Mouse (Mus musculus): Measurements from ENCODE around the gene Reln.

Gene Reln

DNA sequence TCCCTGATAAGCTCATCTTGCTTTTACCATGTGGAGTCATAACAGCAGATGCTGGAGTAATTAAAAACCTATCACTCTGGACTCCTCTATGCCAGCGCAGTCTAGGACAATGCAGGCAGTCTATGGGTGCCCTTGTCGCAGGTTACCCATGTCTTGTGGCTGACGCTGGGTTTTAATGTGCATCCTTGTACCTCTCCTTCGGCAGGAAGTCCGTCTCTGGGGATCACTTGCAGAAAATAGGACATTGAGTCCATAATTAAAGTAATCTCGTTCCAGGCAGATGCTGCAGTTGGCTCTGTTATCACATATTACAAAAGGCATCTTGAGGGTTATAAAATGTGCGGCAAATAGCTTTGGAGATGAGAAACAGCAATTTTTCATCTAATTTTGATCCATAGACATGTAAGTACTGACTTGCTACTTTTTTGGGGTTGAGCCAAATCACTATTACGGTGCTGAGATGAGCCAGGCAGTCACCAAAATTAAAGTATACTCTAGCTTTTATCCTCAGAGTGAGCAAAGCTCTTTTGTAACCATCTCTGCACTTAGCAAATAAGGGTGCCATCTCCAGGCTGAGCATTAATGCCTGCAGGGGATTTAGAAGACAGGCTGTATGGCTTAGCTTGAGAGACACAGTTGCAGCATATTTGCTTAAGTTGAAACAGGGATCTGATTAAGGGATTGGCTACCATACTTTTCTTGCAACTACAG, 136.0 kb downstream of the Reln start:
- no peak for DNase-seq

DNA sequence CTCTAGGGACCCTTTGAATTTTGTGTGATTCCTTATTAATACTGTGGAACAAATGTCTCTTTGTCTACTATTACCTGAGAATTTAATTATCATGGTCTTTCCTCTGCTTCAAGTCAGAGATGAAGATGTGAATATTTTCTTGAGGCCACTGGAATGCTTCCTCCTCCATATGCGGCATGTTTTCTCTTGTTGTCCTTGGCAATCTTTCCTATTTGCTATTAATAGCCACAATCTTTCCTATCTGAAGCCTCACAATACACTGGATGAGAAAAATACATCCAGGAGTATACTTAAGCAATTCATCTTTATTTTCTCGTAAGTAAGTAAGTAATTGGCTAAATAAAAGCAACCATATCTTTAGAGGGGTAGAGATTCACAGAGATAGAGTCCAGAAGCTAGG, 146.6 kb downstream of the Reln start:
- DNase-seq, result no peak

DNA sequence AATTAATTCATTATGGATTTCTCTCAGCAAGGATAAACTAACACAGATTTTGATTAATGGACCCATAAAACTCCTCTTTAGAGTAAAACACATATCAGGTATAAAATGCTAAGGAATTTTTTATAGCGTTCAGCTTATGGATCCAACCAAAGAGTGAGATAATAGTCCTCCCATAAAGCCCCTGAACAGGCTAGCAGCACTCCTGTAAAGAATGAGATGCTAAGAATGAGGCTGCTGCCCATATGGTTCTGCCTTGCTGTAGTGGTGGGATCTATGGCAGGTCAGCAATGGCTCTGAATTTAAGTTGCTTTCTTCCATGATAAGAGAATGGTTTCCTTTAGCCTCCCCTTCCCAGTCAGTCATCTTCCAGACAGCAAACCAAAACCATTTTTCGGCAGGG, 147.6 kb downstream of the Reln start:
- no peak for DNase-seq

DNA sequence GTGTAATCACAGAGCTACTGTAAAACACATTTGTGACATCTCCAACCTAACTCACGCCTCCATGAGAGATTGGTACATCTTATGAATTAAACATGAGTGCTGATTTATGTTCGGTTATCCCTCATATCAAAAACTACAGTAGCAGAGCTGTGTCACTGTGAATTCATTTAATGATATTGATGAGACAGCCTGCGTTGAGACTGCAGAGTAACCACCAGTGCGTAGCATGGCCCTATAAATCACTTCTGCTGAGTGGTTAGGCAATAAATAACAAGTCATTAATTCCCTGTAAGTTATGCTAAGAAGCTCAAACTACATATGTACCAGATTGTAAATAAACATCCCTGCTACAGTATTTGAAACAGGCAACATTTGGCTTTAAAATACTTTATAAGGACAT, 148.0 kb downstream of the Reln start:
- DNase-seq, result no peak

DNA sequence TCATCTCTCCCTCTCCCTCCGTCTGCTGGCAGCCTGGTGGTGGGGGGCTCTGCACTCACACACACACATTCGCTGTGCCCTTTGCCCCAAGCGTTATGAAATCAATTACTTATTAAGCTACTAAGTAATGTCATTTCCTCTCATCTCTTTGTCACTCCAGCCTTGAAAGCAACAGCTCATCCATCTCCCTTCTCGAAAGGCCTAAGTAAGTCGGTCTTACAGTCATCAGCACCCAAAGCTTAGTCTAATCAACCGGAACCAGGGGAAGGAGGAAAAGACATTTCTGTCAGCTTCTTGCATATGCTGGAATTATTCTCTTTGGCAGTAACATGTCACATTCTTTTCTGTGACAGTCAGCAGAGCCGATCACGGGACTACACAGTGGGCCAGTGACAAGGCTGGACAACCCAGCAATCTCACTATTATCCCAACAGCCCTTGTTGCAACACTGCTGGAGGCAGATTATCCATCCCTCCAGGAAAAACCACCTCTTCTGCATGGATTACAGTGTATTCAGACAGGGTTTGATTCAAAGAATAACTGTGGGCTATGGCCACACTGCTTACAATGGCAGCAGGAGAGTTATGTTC, 149.1 kb downstream of the Reln start:
- no peak for DNase-seq

DNA sequence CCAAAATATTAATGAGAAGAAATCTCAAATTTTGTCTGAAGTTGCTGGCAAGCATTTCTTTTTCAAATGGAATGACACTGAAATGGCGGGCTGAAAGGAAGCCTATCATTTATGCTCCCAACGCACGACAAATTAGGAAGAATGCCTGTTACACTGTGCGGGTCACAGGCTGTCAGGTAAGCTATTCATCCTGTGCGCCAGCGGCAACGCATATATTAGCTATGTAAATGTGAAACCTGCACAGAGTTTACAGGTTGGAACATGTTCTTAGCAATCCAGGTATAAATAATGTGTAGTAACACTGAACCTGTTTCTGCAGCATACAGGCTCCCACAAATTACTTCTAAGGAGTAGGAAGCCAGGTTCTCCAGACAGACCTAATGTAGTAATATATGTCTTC, 152.7 kb downstream of the Reln start:
- peak; percentile 7 to 20 for DNase-seq

DNA sequence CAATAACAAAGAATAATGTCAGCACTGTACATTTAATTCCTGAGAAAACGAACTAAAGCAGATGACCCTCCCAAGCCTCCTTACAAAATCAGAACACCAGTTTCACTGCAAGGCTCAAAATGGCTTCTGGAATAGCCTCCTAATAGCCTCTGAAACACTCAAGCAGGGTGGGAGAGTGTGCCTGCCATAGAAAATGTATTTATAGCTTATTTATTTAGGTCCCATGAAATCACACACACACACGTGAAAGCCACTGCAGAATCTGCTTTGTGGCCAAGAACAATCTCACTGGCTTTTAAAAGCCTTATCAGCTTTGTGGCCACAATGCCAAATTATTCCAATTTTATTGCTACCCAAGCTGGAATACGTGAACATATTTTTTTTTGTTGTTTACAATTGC, 154.2 kb downstream of the Reln start:
- DNase-seq, result no peak

DNA sequence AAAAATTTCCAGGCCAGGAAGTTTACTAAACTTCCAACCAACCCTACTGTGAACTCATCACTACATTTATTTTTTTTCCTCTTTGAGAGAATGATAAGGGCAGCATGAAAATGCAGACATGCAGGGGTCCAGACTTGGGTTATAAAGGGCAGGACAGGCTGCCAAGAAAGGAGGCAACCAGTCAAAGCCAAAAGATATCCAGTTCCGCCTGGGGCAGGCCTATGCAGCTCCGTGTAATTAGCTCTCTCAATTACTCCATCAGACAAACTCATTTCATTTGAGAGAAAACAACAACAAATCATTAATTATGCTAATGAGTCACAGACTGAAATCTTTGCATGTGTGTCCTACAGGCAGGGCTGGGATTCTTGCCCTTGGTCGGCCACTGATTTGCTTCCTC, 156.9 kb downstream of the Reln start:
- DNase-seq, result peak in 1 of 2 experiments; percentile 12

DNA sequence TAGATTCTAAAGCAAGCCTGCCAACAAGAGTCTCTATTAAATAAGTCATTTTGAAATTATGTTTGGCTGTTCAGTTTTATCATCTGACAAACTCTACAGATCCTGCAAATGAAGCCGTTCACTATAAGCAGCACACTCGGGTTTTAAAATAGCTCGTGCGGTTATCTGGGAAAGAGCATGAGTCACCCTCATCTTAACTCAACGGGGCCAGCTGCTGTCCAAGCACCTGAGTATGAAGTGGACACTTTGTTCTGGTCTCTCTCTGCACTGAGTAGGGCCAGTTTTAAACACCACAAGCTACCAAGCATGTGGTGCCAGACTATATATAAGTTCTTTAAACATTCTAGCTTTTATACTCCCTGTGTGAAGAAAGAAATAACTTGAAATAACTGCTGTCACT, 168.0 kb downstream of the Reln start:
- DNase-seq, result no peak

DNA sequence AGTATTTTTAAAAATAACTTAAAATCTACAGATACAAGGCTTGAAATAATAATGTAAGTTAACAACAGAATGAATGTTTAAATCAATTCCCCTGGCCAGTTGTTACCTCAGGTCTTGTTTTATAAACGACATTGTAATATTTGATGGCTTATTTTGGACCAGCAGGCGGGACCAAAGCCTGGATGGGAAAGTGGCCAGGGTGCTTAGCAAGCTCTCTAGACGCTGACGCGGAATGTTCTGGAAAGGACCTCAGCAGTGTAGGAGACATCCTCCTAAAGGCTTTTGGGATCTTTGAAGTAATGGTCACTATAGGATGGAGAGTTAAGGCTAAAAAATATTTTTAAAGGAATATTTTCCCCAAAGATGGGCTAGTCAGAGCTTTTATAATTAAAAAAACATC, 173.2 kb downstream of the Reln start:
- DNase-seq, result no peak

DNA sequence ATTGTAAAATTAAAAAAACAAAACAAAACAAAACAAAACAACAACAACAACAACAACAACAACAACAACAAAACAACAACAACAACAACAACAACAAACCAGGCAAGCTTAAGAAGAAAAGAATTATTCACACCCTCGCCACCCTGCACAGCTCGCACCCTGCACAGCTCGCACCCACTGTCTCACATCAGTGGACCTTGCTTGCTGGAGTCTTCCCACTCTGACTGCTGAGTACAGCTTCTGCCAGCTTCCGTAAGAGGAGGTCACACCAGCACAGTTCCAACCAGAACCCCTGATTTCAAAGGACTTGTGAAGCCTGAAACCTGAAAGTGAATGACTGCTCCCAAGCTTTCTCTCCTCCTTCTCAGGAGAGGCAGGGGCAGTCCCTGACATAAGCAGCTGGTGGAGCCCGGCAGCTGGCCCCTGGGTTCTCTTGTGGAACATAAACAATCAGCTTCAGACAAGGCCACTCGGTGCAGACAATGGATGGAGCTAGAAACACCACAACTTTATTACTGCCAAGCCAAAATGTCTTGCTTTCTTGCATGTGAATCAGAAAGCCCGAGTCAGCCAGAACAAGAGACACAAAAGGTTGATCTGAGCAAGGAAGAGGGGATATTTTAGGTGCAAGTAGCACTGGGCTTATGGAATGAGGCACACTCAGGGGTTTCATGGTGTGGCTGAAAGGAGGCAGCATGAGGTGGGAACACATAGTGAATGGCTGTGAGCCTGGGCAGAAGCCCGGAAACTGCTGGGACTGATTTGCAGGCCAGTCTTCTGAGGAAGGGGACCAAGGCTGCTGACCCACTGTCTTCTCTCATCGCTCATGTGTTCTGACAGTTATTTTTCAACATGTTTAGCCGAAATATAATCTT, 180.2 kb downstream of the Reln start:
- DNase-seq, result peak; percentile 15 to 35

DNA sequence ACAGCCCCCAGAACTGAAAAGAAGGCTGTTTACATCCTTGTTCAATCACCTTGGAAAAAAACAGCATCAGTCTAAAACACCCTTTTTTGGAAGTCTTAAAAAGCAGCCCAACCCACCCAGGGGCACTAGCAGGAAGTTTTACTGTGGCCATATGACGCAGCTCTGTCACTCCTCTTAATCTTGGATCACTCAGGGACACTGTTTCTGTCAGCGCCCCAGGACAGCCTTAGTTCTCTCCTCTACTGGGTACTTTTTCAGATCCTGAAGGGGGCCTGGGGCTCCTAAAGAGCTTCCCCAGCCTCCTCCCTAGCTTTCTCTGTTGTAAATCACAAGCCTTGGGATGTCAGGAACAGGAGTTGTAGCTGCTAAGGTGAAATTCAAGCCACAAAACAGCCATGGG, 183.6 kb downstream of the Reln start:
- no peak for DNase-seq

DNA sequence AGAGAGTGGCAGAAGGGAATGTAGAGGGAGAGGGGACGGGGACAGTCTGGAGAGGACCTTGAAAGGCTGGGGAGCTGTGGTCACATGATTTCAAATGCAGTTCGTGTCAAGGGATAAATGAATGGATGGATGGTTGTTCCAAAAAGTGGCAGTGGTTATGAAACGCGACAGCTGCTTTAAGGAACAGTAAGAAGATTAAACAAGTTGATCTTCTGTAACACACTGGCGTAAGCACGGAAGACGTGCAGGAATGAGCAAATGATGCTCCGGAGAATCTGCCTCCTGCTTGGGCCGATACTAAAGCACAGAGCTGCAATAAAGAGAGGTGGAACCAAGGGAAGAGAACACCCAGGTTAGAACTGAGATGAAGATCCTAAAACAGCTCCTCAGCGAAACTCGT, 185.7 kb downstream of the Reln start:
- no peak for DNase-seq

DNA sequence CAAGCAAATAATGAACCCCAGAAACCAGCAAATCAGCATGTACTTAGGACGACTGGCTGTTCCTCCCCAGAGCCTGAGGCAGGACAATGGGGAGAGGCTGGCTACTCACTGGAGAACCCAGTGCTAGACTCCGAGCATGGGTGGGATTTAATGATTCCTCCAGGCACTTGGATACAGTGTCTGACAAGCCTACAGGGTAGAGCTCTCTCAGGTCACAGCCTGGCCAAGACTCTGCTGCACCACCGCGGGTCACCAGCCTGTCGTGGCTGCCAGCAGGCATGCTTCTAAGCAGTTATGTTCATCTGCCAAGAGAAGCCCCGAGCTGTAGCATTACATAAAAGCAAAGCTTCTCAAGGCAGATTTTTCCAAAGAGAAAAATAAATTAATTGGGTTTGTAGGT, 190.9 kb downstream of the Reln start:
- DNase-seq, result no peak

DNA sequence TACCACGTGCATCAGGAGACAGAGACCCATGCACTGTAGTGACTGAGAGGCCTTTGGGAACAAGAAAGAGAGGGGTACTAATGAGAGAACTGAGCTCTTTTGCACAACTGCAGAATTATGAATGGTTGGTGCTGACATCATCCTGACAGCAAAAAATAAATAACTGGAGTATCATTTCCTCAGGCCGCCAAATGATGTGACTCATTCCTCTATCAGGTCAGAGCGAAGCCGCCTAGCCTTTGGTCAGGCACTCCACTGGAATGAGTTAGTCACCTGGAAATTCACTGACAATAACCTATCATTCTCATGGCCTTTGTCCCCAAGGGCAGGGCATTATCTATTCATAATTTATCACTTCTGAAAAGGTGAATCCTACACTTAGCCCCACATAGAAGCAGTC, 202.7 kb downstream of the Reln start:
- no peak for DNase-seq

DNA sequence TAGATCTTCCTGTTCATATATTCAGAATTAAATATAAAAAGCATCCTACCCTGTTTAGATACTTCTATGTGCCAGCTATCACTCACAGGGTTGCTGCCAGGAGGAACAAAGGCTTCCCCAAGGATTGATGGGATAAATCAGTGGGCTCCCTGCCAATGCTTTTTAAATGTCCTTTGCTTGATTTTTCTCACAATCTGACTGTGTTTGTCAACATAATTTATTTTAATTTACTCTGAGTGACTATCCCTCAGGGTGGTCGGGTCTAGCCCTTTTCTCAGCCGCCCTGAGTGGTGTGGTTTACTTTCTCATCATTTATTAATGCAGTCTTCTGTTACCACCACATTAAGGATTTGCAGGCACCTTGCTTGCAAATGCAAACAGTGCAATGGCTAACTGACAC, 205.5 kb downstream of the Reln start:
- DNase-seq, result no peak

DNA sequence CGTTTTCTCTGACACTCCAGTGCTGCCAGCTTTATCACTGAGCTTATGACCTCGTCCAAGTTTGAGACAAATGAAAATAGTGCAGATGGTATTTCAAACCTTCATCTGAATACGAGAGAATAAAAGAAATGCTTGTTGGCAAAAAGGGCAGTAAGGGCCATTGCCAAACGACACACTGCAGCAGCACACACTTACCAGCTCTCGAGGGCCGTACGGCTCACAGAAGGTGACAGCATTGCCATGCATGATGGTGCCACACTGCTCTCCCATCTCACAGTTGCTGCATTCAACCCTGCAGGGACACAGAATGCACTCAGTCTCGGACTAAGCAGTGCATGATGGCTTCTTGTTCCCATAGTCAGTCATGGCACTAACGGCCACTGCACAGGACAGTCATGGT, 210.1 kb downstream of the Reln start:
- DNase-seq, result no peak

DNA sequence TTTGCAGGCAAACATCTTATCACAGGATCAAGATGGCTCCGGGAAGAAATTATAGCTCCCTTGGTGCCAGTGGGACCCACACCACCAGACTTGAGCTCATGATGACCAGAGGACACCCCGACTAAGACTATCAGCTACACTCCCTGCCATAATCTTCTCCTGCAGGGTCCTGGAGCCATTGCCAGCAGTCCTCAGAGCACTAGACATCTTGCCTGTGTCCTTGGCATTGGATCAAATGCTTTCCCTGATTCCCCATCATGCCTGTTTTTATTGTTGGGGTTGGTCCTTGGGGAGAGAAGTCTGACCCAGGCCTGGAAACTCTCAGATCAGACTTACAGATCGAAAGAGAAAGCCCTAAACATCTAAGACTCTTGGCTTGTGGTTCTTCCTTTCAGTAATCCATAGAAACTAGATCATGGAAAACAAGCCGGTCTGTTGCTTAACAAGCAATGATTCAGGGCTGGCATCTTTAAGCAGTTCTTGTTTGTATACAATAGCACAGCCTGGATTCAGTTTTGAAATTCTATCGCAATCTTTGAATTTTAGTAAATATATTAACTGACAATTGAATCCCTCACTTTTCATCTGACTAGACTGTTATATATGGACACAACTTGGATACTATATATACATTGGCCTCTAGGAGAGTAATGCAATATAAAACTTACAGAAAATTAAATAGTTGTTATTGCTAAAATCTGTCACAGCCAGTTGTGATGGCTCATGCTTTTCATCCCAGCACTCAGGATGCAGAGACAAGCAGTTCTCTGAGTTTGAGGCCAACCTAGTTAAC, 212.6 kb downstream of the Reln start:
- DNase-seq, result no peak

DNA sequence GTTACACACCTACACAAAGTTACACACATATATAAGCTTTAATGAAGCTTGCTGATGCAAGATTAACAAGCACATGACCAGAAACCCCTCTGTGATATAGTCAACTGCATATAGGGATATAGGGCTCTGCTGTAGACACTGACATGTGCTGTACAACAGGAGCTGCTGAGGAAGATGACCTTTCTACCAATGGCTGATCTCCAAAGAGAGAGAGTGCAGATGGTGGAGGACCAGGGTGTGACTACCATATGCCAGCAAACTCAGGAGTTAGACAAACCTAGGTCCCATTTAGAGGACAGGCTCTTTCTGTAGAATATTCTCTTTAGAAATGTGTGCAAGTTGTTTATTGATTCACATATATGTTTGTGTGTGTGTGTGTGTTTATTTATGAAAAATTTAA, 216.9 kb downstream of the Reln start:
- no peak for DNase-seq

DNA sequence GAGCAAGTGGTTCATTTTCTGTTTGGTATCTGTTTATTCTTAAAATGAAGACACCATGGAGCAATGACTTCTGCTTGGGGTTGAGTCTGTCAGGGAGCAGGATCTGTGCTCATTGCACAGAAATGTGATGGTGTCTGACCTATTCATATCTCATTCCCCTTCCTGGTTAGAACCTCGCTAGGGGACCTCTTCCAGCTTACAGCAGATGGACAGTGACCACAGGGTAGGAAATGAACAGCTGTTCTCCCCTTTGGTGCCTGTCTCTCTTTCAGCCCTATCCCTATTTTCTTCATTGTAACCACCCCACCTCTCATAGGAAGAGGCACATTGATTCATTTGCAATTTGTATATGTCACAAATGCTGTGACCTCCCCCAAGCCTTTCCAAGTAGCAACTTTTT, 225.2 kb downstream of the Reln start:
- DNase-seq, result no peak

DNA sequence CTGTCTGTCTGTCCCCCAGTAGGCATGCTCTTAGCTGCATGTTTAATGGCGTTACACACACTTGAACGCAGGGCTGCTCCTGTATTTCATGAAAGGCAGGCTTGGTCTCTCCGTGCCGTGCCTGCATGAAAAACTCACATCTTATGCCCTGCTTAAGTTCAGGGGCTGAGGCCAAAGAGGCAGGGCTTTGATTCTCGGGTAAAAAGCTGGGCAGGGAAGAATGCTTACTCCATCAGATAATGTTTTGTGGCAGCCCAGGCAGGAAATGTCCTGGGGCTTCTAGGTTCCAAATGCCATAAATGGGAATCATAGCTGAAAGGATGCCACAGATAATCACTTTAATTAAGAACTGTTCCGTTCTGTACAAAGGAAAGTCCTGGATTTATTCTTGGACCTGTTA, 226.0 kb downstream of the Reln start:
- no peak for DNase-seq

DNA sequence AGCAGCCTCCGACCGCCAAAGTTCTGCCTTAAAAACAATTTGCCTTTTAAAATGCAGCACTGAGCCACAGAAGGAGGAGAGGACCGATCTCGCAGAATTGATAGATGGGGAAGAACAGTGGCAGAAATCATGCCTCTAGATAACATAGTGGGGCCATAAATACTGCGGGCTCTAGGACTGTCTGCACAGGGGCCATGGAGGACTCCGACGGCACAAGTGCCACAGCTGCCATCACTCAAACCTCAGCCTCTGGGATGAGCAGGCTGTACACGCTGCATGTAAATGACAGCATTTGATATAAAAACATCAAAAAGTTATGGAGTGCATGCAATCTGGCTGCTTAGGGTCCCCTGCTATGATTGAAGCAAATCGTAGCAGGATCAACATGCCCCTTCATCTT, 227.6 kb downstream of the Reln start:
- DNase-seq, result no peak

DNA sequence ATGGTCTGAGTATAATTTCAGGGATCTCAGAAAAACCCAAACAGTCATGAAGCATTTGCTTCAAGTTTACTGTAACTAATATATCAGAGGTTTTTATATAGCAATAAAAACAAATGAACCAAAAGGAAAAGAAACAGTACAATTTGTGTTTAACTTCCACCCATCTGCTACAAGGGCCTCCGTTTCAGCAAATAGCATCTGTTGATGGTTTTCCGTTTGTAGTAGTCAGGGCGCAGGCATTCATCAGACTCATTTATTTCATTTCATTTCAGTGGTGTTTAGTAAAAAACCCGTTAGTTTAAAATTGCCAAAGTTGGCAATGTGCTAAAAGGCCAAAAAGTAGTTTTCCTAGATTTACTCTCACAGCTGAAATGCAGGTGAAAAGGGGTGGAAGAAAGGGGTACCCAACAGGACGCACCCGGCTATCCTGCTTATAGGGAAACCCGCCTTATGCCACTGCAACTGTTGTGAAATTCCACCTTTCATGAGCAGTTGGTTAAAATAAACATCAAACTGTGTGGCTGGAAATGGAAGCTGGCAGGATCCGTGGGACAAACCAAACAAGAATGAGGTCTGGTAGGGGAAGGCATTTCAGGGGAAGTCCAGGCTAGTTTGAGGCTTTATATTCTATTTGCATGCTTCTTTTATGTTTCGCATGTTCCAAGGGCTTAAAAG, 237.6 kb downstream of the Reln start:
- DNase-seq, result no peak
